Mouse (Mus musculus) lung, embryonic 16.5 days (tissue): ENCODE results near the gene Ldlrad2. TPM values are rescaled to one million over a fixed set of nuclear protein-coding genes. Genes with fewer than 3 reads are reported as not detected.

Source experiments
- ATAC-seq: fragments of 200-750 bp; cut with Nextera tagmentation; 2 replicates; pipeline ENCODE4 v1.8.0; 2017; ENCODE audit warnings: low read depth, mild to moderate bottlenecking, moderate library complexity
- H3K27ac ChIP-seq: fragments of 300-500 bp; sonication (generic); 2 replicates; pipeline ENCODE4 v1.5.1; 2014; ENCODE audit warnings: mild to moderate bottlenecking, control low read depth, low read length
- H3K27me3 ChIP-seq: fragments of 300-500 bp; sonication (generic); 2 replicates; pipeline ENCODE4 v1.6.1; 2014; ENCODE audit warnings: low read depth, low read length, mixed read lengths; ENCODE audit not compliant: control insufficient read depth, insufficient read depth
- H3K36me3 ChIP-seq: fragments of 300-500 bp; sonication (generic); 2 replicates; pipeline ENCODE4 v1.6.1; 2014; ENCODE audit warnings: low read length; ENCODE audit not compliant: control insufficient read depth, insufficient read depth
- H3K4me1 ChIP-seq: fragments of 300-500 bp; sonication (generic); replicated peaks from 2 replicates; pipeline ENCODE4 v1.6.1; 2014; ENCODE audit warnings: low read length, mixed read lengths; ENCODE audit not compliant: control insufficient read depth, insufficient read depth
- H3K4me2 ChIP-seq: fragments of 300-500 bp; sonication (generic); 2 replicates; pipeline ENCODE4 v1.6.1; 2014; ENCODE audit warnings: low read depth, low read length, control low read depth
- H3K4me3 ChIP-seq: fragments of 300-500 bp; sonication (generic); 2 replicates; pipeline ENCODE4 v1.5.1; 2014; ENCODE audit warnings: mild to moderate bottlenecking, low read length, control low read depth
- H3K9ac ChIP-seq: fragments of 300-500 bp; sonication (generic); 2 replicates; pipeline ENCODE4 v1.6.1; 2014; ENCODE audit warnings: low read length, control low read depth
- H3K9me3 ChIP-seq: fragments of 300-500 bp; sonication (generic); 2 replicates; pipeline ENCODE4 v1.6.1; 2016; ENCODE audit warnings: low read length; ENCODE audit not compliant: control insufficient read depth
- WGBS: fragments of 180-500 bp; shearing (Covaris S2); extraction: QIAGEN DNeasy Blood & Tissue Kit; methylation state at CpG from one replicate; pipeline ENCODE4 v1.1.7; 2014; 5-methylcytosine and 5-hydroxymethylcytosine counted together
- polyA plus RNA-seq: library from polyadenylated mRNA; unstranded; fragments of >200 nt; fragmentation: Nextera tagmentation; extraction: Ambion mirVana; gene quantifications from 2 replicates; pipeline ENCODE4 v1.2.1, GENCODE M21; 2015

Ldlrad2 gene
- polyA plus RNA-seq, result 1.2 TPM in 1 of 2 replicates, not detected in the other

DNA sequence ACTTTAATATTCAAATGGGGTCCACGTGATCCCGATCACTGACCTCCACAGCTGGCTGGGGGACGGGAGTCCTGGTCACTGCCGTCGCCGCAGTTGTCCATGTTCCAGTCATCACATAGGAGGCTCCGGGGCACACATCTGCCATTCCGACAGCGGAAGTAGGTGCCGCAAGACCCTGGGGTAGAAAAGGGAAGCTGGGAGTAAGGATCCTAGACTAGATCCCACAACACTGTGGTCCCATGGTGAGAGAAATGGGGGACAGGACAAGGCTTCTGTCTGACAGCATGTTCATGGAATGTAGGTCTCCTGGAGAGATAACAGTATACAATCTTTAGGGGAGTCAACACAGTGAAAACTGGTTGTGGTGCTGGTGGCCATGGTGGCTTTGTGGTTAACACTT is at the start of gene Ldlrad2:
Gene Ldlrad2 (minus strand): TSS at position 101 of the 400 bp plus-strand sequence.
- Histone ChIP-seq H3K4me1 (no peaks in the 10 kb centered on the region; the same call in 1 of the 2 replicates), H3K27me3 (peaks cover 1% of the 10 kb centered on the region; the same call in 1 of the 2 replicates), H3K4me3 (no peak within 1 kb of the TSS), H3K9ac (no peak within 1 kb of the TSS), H3K4me2 (no peak within 1 kb of the TSS), H3K36me3 (peaks cover 3% of the 10 kb centered on the region), H3K9me3 (no peaks in the 10 kb centered on the region), H3K27ac (no peak within 1 kb of the TSS)
- 83% methylated on average over 10 of the region's 10 CpGs for WGBS
- no peak for ATAC-seq

DNA sequence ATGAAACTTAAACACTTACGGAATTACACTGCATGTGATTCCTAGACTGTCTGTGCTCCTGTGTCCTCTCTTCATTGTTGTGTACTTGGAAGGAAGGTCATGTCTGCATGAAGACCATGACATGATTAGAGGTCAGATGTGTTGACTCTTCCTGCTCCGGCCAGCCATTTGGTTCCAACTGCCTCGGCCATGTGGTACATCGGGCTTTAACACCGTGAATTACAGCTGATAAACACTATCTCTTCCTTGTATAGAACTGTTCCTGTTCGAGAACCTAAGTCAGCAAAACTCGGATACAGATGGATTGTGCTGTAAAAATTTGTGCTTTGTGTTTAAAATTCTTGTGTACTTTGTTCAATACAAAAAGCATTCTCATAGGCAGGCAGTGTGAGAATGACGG is 48.5 kb upstream of the Ldlrad2 start:
- no peak overlapping the region for H3K4me3 ChIP-seq
- no peak for ATAC-seq
- H3K4me2 ChIP-seq, result no peak overlapping the region
- no peak overlapping the region for H3K9ac ChIP-seq
- 91% methylated on average over 8 of the region's 8 CpGs for WGBS
- H3K9me3 ChIP-seq, result no peaks in the 10 kb centered on the region
- peaks cover 32% of the 10 kb centered on the region for H3K36me3 ChIP-seq
- no peak overlapping the region for H3K27ac ChIP-seq
- H3K27me3 ChIP-seq, result no peaks in the 10 kb centered on the region
- H3K4me1 ChIP-seq, result no peaks in the 10 kb centered on the region

DNA sequence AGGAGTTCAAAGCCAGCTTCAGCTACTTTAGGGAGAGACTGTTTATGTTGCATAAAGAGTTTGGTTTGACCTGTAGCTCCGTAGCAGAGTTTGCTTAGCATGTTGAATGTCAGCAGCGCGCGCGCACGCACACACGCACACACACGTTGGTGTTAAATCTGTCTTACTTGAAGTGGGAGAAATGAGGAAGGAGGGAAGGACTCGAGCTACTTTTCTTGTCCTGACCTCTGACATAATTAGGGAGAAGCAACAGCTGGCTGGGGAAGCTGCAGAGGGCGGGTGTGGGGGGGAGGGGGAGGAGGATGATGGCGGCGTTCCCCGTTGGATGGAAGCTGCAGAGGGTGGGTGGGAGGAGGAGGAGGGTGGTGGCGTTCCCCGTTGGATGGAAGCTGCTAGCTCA is 35.9 kb upstream of the Ldlrad2 start:
- WGBS, result 69% methylated on average over 15 of the region's 15 CpGs
- peaks cover 4% of the 10 kb centered on the region; the same call in 1 of the 2 replicates for H3K4me1 ChIP-seq
- no peak overlapping the region for H3K9ac ChIP-seq
- H3K4me2 ChIP-seq, result no peak overlapping the region
- H3K9me3 ChIP-seq, result no peaks in the 10 kb centered on the region
- H3K4me3 ChIP-seq, result no peak overlapping the region
- no peak overlapping the region for H3K27ac ChIP-seq
- peaks cover 55% of the 10 kb centered on the region for H3K36me3 ChIP-seq
- H3K27me3 ChIP-seq, result no peaks in the 10 kb centered on the region
- ATAC-seq, result no peak

DNA sequence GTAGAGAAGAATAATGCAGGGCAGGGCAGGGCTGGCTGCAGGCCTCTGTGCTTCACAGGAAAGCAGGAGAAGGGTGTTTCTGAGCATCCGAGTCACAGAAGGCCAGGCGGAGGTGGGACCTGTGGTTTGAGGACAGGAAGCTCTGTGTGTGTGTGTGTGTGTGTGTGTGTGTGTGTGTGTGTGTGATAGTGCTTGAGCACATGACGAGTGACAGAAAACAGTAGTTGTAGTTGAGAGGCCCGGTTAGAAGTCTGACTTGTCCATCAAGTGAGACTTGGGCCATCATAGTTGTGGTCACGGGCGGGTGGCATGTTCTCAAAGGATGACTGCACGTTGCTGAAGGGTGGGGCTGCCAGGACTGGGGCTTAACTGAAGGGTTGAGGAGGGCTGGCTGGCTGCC is 35.3 kb upstream of the Ldlrad2 start:
- H3K27ac ChIP-seq, result no peak overlapping the region
- 67% methylated on average over 7 of the region's 7 CpGs for WGBS

DNA sequence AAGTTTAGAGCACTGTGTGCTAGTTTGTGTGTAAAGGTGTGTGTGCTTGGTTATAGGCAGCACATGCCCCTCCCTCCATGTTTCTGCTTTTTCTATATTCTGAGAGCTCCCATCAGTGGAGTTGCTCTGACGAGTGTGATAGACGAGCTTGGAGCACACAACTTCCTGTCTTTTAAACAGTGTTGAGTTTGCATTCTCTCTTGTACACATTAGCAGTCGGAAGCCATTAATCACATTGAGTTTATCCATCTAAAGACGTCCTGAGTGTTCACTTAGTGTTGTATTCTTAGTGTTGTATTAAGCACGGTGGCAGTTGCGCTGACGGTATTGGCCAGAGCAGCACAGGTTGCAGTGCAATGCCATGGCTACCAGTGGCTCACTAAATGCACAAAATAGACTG is 34.9 kb upstream of the Ldlrad2 start:
- no peak overlapping the region for H3K27ac ChIP-seq
- peak; percentile 20; the same call in 1 of the 2 replicates for ATAC-seq
- no peak overlapping the region for H3K4me3 ChIP-seq
- H3K4me1 ChIP-seq, result peaks cover 4% of the 10 kb centered on the region; the same call in 1 of the 2 replicates
- H3K36me3 ChIP-seq, result peaks cover 50% of the 10 kb centered on the region
- H3K27me3 ChIP-seq, result no peaks in the 10 kb centered on the region
- no peak overlapping the region for H3K9ac ChIP-seq
- H3K4me2 ChIP-seq, result no peak overlapping the region
- 34% methylated on average over 7 of the region's 7 CpGs for WGBS
- no peaks in the 10 kb centered on the region for H3K9me3 ChIP-seq

More for the DNA sequence above, 35.3 kb upstream of the Ldlrad2 start:
- no peak for ATAC-seq
- H3K4me2 ChIP-seq, result no peak overlapping the region
- H3K9me3 ChIP-seq, result no peaks in the 10 kb centered on the region
- H3K9ac ChIP-seq, result no peak overlapping the region
- no peaks in the 10 kb centered on the region for H3K27me3 ChIP-seq
- H3K4me1 ChIP-seq, result peaks cover 4% of the 10 kb centered on the region; the same call in 1 of the 2 replicates
- peaks cover 53% of the 10 kb centered on the region for H3K36me3 ChIP-seq
- H3K4me3 ChIP-seq, result no peak overlapping the region

DNA sequence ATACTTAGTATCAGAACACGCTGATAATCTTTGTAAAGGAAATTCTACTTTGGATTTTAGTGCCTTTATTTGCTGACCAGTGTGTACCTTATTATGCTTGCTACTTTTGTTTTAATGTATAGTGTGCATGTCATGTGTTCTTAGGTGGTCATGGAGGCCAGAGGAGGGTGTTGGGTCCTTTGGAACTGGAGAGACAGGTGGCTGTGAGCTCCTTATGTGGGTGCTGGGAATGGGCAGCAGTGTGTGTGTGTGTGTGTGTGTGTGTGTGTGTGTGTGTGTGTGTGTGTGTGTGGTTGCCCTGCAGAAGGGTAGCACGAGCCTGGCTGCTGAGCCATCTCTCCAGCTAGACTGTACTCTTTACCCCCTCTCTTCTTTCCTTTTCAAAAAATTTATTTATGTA is 32.7 kb upstream of the Ldlrad2 start:
- Histone ChIP-seq H3K36me3 (peaks cover 35% of the 10 kb centered on the region), H3K9me3 (no peaks in the 10 kb centered on the region), H3K27ac (no peak overlapping the region), H3K9ac (no peak overlapping the region), H3K4me1 (peaks cover 4% of the 10 kb centered on the region; the same call in 1 of the 2 replicates), H3K27me3 (no peaks in the 10 kb centered on the region), H3K4me2 (no peak overlapping the region), H3K4me3 (no peak overlapping the region)
- 96% methylated on average over 2 of the region's 2 CpGs for WGBS
- ATAC-seq, result no peak

DNA sequence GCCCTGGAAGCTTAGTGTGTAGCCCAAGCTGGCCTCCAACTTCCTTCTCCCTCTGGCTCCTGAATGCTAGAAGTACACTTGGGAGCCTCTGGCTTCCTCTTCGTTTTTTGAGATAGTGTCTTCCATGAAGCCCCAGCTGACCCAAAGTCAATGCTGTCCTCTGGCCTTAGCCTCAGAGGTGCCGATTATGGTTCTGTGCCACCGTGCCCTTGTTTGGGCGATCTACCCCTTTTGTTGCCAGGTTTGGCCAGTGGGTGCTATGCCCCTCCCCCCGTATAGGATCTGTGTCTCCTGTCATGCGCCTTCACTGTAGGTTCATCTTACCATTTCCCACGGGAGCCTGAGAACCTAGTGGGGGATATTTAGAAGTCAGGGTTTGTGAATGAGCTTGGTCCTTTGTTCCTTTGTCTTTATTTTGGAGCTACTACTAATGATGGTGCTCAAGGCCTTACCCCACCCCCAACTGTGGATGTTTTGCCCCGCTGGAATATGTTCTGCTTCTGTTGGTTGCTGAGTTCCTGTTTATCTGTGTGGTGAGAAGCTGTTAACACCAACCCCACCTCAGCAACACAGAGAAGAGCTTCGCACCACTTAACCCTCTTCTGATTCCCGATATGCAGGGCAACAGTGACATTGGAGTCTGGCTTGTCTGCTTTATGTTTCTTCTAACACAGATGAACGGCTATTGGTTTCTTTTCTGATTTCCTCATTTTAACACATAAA is 29.2 kb upstream of the Ldlrad2 start:
- Histone ChIP-seq H3K9me3 (no peaks in the 10 kb centered on the region), H3K4me2 (no peak overlapping the region), H3K36me3 (peaks cover 16% of the 10 kb centered on the region), H3K9ac (no peak overlapping the region), H3K4me3 (no peak overlapping the region), H3K27ac (no peak overlapping the region), H3K4me1 (no peaks in the 10 kb centered on the region), H3K27me3 (no peaks in the 10 kb centered on the region)
- WGBS, result 75% methylated on average over 11 of the region's 11 CpGs
- ATAC-seq, result no peak

DNA sequence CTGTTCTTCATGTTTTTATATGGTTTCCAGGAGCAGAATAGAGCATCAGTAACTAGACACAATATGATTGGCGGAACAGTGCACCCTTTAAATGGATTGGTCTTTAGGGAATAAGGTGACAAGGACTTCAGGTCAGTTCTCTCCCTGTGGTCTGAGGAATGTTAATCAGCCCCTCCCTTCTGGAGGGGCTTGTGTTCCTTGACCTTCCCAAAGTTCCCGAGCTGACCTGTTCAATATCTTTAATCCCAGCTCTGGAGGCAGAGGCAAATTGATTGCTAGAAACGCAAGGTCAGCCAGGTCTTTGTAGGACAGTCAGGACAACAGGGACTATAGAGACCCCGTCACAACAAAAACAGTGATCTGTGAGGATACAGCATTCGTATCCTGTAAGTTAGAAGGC is 24.2 kb upstream of the Ldlrad2 start:
- no peak for ATAC-seq
- Histone ChIP-seq H3K9ac (no peak overlapping the region), H3K4me3 (no peak overlapping the region), H3K27ac (no peak overlapping the region), H3K4me1 (peaks cover 14% of the 10 kb centered on the region), H3K9me3 (no peaks in the 10 kb centered on the region), H3K27me3 (no peaks in the 10 kb centered on the region), H3K36me3 (no peaks in the 10 kb centered on the region), H3K4me2 (no peak overlapping the region)
- WGBS, result 82% methylated on average over 5 of the region's 5 CpGs

DNA sequence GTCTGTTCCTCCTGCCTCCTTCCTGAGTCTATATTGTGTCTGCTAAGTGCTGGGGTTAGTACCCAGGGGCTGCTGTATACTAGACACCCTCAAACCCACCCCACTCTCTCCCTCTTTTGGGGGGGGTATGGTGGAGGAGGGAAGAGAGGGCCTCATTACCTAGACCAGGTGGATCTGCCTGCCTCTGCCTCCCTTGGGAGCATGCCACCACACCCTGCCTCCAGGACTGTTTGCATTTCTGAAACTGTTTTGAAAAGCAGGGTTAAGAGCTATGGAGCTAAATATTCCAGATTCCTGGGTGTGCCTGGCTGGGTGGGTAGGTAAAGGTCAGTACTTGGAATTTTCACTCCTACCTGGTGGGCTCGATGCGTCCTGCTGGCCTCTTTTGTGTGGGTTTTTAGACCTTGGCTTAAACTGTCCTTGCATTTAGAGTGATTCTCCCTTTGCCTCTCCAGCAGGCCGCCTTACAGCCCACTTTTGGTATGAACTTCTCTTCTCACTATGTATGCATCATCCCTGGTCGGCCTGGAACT is 22.8 kb upstream of the Ldlrad2 start:
- peaks cover 14% of the 10 kb centered on the region for H3K4me1 ChIP-seq
- no peak overlapping the region for H3K4me2 ChIP-seq
- WGBS, result 89% methylated on average over 4 of the region's 4 CpGs
- no peak for ATAC-seq
- no peak overlapping the region for H3K4me3 ChIP-seq
- H3K27me3 ChIP-seq, result no peaks in the 10 kb centered on the region
- no peaks in the 10 kb centered on the region for H3K9me3 ChIP-seq
- H3K9ac ChIP-seq, result no peak overlapping the region
- no peak overlapping the region for H3K27ac ChIP-seq
- no peaks in the 10 kb centered on the region for H3K36me3 ChIP-seq
